Mouse (Mus musculus): ENCODE measurements at regions not wholly inside any gene's neighbourhood (a gene's known extent, or its start where the extent isn't known, plus 50 kb on each side); places are given as distances from the start of the nearest gene placed in this dataset.

- Histone ChIP-seq H3K4me1 (ENCODE audit: control insufficient read depth, insufficient read depth, low read length) (0 out of 2 replicates have a peak, but pooled peaks cover 5% of the 10 kb centered on the region), H3K36me3 (ENCODE audit: control insufficient read depth, insufficient read depth, low read length) (no peaks in the 10 kb centered on the region), H3K27me3 (ENCODE audit: control insufficient read depth, insufficient read depth, low read length) (no peaks in the 10 kb centered on the region; the same call in 1 of the 2 replicates), H3K27ac (replicated peaks; ENCODE audit: low read depth, low read length) (0 out of 2 replicates have a peak overlapping the region, but pooled peaks have one; percentile 8), H3K4me2 (ENCODE audit: low read length) (no peak overlapping the region), H3K9ac (replicated peaks; ENCODE audit: low read length) (no peak overlapping the region), H3K9me3 (ENCODE audit: control insufficient read depth, low read length) (no peaks in the 10 kb centered on the region), H3K4me3 (replicated peaks; ENCODE audit: low read depth, low read length) (no peak overlapping the region)
- 78% methylated on average over 10 of the region's 10 CpGs for WGBS
- ATAC-seq (ENCODE audit: low FRiP score, low TSS enrichment) (no peak), DNase-seq (no peak)
Observed at GRCm38 (mm10) chr8:89788296-89788695, 559.8 kb downstream of the Tox3 start.

- H3K27ac ChIP-seq (replicated peaks; ENCODE audit: low read depth, low read length): no peak overlapping the region
- no peaks in the 10 kb centered on the region for H3K9me3 ChIP-seq (ENCODE audit: control insufficient read depth, low read length)
- H3K9ac ChIP-seq (replicated peaks; ENCODE audit: low read length): no peak overlapping the region
- DNase-seq (peak; percentile 59), ATAC-seq (ENCODE audit: low FRiP score, low TSS enrichment) (no peak)
- H3K4me3 ChIP-seq (replicated peaks; ENCODE audit: low read depth, low read length): no peak overlapping the region
- H3K27me3 ChIP-seq (ENCODE audit: control insufficient read depth, insufficient read depth, low read length): no peaks in the 10 kb centered on the region; the same call in 1 of the 2 replicates
- WGBS: 47% methylated on average over 17 of the region's 17 CpGs
- H3K36me3 ChIP-seq (ENCODE audit: control insufficient read depth, insufficient read depth, low read length): no peaks in the 10 kb centered on the region
- peak overlapping the region; percentile 13; the same call in 1 of the 2 replicates for H3K4me2 ChIP-seq (ENCODE audit: low read length)
- H3K4me1 ChIP-seq (ENCODE audit: control insufficient read depth, insufficient read depth, low read length): peaks cover 14% of the 10 kb centered on the region
Observed at GRCm38 (mm10) chr8:89787050-89787905, 560.9 kb downstream of the Tox3 start.

- 19% methylated on average over 7 of the region's 7 CpGs for WGBS
- Histone ChIP-seq H3K4me3 (replicated peaks; ENCODE audit: low read depth, low read length) (no peak overlapping the region), H3K36me3 (ENCODE audit: control insufficient read depth, insufficient read depth, low read length) (no peaks in the 10 kb centered on the region), H3K4me2 (ENCODE audit: low read length) (no peak overlapping the region), H3K9me3 (ENCODE audit: control insufficient read depth, low read length) (no peaks in the 10 kb centered on the region), H3K9ac (replicated peaks; ENCODE audit: low read length) (no peak overlapping the region), H3K27me3 (ENCODE audit: control insufficient read depth, insufficient read depth, low read length) (no peaks in the 10 kb centered on the region; the same call in 1 of the 2 replicates), H3K27ac (replicated peaks; ENCODE audit: low read depth, low read length) (no peak overlapping the region), H3K4me1 (ENCODE audit: control insufficient read depth, insufficient read depth, low read length) (peaks cover 23% of the 10 kb centered on the region)
- ATAC-seq (ENCODE audit: low FRiP score, low TSS enrichment) (no peak), DNase-seq (peak; percentile 94)
Observed at GRCm38 (mm10) chr8:89785011-89785410, 563.1 kb downstream of the Tox3 start.

- Histone ChIP-seq H3K9ac (replicated peaks; ENCODE audit: low read length) (no peak overlapping the region), H3K4me2 (ENCODE audit: low read length) (no peak overlapping the region), H3K4me1 (ENCODE audit: control insufficient read depth, insufficient read depth, low read length) (peaks cover 23% of the 10 kb centered on the region), H3K27me3 (ENCODE audit: control insufficient read depth, insufficient read depth, low read length) (no peaks in the 10 kb centered on the region; the same call in 1 of the 2 replicates), H3K36me3 (ENCODE audit: control insufficient read depth, insufficient read depth, low read length) (no peaks in the 10 kb centered on the region), H3K27ac (replicated peaks; ENCODE audit: low read depth, low read length) (no peak overlapping the region), H3K9me3 (ENCODE audit: control insufficient read depth, low read length) (no peaks in the 10 kb centered on the region), H3K4me3 (replicated peaks; ENCODE audit: low read depth, low read length) (no peak overlapping the region)
- no peak for DNase-seq
- ATAC-seq (ENCODE audit: low FRiP score, low TSS enrichment): no peak
- 72% methylated on average over 5 of the region's 5 CpGs for WGBS
Observed at GRCm38 (mm10) chr8:89783311-89783710, 564.8 kb downstream of the Tox3 start.

GRCm38 (mm10) chr8:89766387-89766786 lies 581.8 kb downstream of the Tox3 start:
- no peaks in the 10 kb centered on the region for H3K4me1 ChIP-seq (ENCODE audit: control insufficient read depth, insufficient read depth, low read length)
- H3K27me3 ChIP-seq (ENCODE audit: control insufficient read depth, insufficient read depth, low read length): no peaks in the 10 kb centered on the region
- no peak overlapping the region for H3K4me2 ChIP-seq (ENCODE audit: low read length)
- no peaks in the 10 kb centered on the region for H3K36me3 ChIP-seq (ENCODE audit: control insufficient read depth, insufficient read depth, low read length)
- H3K27ac ChIP-seq (replicated peaks; ENCODE audit: low read depth, low read length): no peak overlapping the region
- no peak overlapping the region for H3K9ac ChIP-seq (replicated peaks; ENCODE audit: low read length)
- 74% methylated on average over 4 of the region's 4 CpGs for WGBS
- DNase-seq: no peak
- no peak for ATAC-seq (ENCODE audit: low FRiP score, low TSS enrichment)
- no peak overlapping the region for H3K4me3 ChIP-seq (replicated peaks; ENCODE audit: low read depth, low read length)
- no peaks in the 10 kb centered on the region for H3K9me3 ChIP-seq (ENCODE audit: control insufficient read depth, low read length)

- H3K4me3 ChIP-seq (replicated peaks; ENCODE audit: low read depth, low read length): no peak overlapping the region
- no peak for ATAC-seq (ENCODE audit: low FRiP score, low TSS enrichment)
Observed at GRCm38 (mm10) chr8:89759531-89759930, 588.6 kb downstream of the Tox3 start.

GRCm38 (mm10) chr8:89758695-89759094 lies 589.4 kb downstream of the Tox3 start:
- ATAC-seq (ENCODE audit: low FRiP score, low TSS enrichment): no peak
- DNase-seq: no peak
- Histone ChIP-seq H3K4me2 (ENCODE audit: low read length) (no peak overlapping the region), H3K9me3 (ENCODE audit: control insufficient read depth, low read length) (no peaks in the 10 kb centered on the region), H3K4me3 (replicated peaks; ENCODE audit: low read depth, low read length) (no peak overlapping the region), H3K36me3 (ENCODE audit: control insufficient read depth, insufficient read depth, low read length) (no peaks in the 10 kb centered on the region), H3K9ac (replicated peaks; ENCODE audit: low read length) (no peak overlapping the region), H3K27me3 (ENCODE audit: control insufficient read depth, insufficient read depth, low read length) (no peaks in the 10 kb centered on the region), H3K27ac (replicated peaks; ENCODE audit: low read depth, low read length) (no peak overlapping the region), H3K4me1 (ENCODE audit: control insufficient read depth, insufficient read depth, low read length) (no peaks in the 10 kb centered on the region)
- 66% methylated on average over 10 of the region's 10 CpGs for WGBS

More at GRCm38 (mm10) chr8:89759531-89759930, 588.6 kb downstream of the Tox3 start:
- Histone ChIP-seq H3K36me3 (ENCODE audit: control insufficient read depth, insufficient read depth, low read length) (no peaks in the 10 kb centered on the region), H3K4me2 (ENCODE audit: low read length) (no peak overlapping the region), H3K9me3 (ENCODE audit: control insufficient read depth, low read length) (no peaks in the 10 kb centered on the region), H3K27ac (replicated peaks; ENCODE audit: low read depth, low read length) (no peak overlapping the region), H3K27me3 (ENCODE audit: control insufficient read depth, insufficient read depth, low read length) (no peaks in the 10 kb centered on the region), H3K4me1 (ENCODE audit: control insufficient read depth, insufficient read depth, low read length) (no peaks in the 10 kb centered on the region), H3K9ac (replicated peaks; ENCODE audit: low read length) (no peak overlapping the region)
- 94% methylated on average over 5 of the region's 5 CpGs for WGBS
- DNase-seq: no peak

GRCm38 (mm10) chr8:89755951-89756350 lies 592.2 kb downstream of the Tox3 start:
- Histone ChIP-seq H3K4me2 (ENCODE audit: low read length) (no peak overlapping the region), H3K27ac (replicated peaks; ENCODE audit: low read depth, low read length) (no peak overlapping the region), H3K36me3 (ENCODE audit: control insufficient read depth, insufficient read depth, low read length) (no peaks in the 10 kb centered on the region), H3K4me3 (replicated peaks; ENCODE audit: low read depth, low read length) (no peak overlapping the region), H3K27me3 (ENCODE audit: control insufficient read depth, insufficient read depth, low read length) (no peaks in the 10 kb centered on the region), H3K9me3 (ENCODE audit: control insufficient read depth, low read length) (no peaks in the 10 kb centered on the region), H3K4me1 (ENCODE audit: control insufficient read depth, insufficient read depth, low read length) (no peaks in the 10 kb centered on the region), H3K9ac (replicated peaks; ENCODE audit: low read length) (no peak overlapping the region)
- WGBS: 57% methylated on average over 3 of the region's 3 CpGs
- no peak for ATAC-seq (ENCODE audit: low FRiP score, low TSS enrichment)
- DNase-seq: no peak

- ATAC-seq (ENCODE audit: low FRiP score, low TSS enrichment) (no peak), DNase-seq (no peak)
- Histone ChIP-seq H3K9ac (replicated peaks; ENCODE audit: low read length) (no peak overlapping the region), H3K27ac (replicated peaks; ENCODE audit: low read depth, low read length) (no peak overlapping the region), H3K9me3 (ENCODE audit: control insufficient read depth, low read length) (no peaks in the 10 kb centered on the region), H3K4me1 (ENCODE audit: control insufficient read depth, insufficient read depth, low read length) (0 out of 2 replicates have a peak, but pooled peaks cover 2% of the 10 kb centered on the region), H3K4me3 (replicated peaks; ENCODE audit: low read depth, low read length) (no peak overlapping the region), H3K27me3 (ENCODE audit: control insufficient read depth, insufficient read depth, low read length) (no peaks in the 10 kb centered on the region), H3K36me3 (ENCODE audit: control insufficient read depth, insufficient read depth, low read length) (no peaks in the 10 kb centered on the region), H3K4me2 (ENCODE audit: low read length) (no peak overlapping the region)
- 91% methylated on average over 3 of the region's 3 CpGs for WGBS
Observed at GRCm38 (mm10) chr8:89751201-89751600, 596.9 kb downstream of the Tox3 start.

All from midbrain, embryonic 14.5 days (tissue).